Mouse (Mus musculus): ENCODE results near the gene Wbp1l. TPM values are rescaled to one million over a fixed set of nuclear protein-coding genes. Genes with fewer than 3 reads are reported as not detected.

Gene Wbp1l
- polyA plus RNA-seq, 1 experiment: 33.5 TPM

- no peak overlapping the region for H3ac ChIP-seq (ENCODE audit: control insufficient read depth, insufficient read length, low read depth)
- H3K4me3 ChIP-seq (ENCODE audit: insufficient read depth, poor library complexity, severe bottlenecking): no peak overlapping the region
- H3K79me2 ChIP-seq (ENCODE audit: control insufficient read depth, insufficient read depth): no peaks in the 10 kb centered on the region
- H3K27me3 ChIP-seq (ENCODE audit: control insufficient read depth, insufficient read depth, insufficient read length): no peaks in the 10 kb centered on the region
- no peaks in the 10 kb centered on the region for H3K36me3 ChIP-seq (ENCODE audit: control insufficient read depth, insufficient read depth)
- TF ChIP-seq CEBPB (IDR thresholded peaks at IDR 0.05; ENCODE audit: low read depth): no peak
- peak; percentile 84 for TF ChIP-seq CTCF (IDR thresholded peaks at IDR 0.05; ENCODE audit: control insufficient read depth, insufficient read depth, insufficient read length)
- H3K79me3 ChIP-seq (ENCODE audit: low read depth): no peaks in the 10 kb centered on the region
Observed at GRCm38 (mm10) chr19:46587823-46588508, 10.9 kb upstream of the Wbp1l start.

- Histone ChIP-seq H3K36me3 (ENCODE audit: control insufficient read depth, insufficient read depth) (no peaks in the 10 kb centered on the region), H3K4me3 (ENCODE audit: insufficient read depth, poor library complexity, severe bottlenecking) (no peak overlapping the region), H3K79me3 (ENCODE audit: low read depth) (no peaks in the 10 kb centered on the region), H3K27me3 (ENCODE audit: control insufficient read depth, insufficient read depth, insufficient read length) (no peaks in the 10 kb centered on the region), H3ac (ENCODE audit: control insufficient read depth, insufficient read length, low read depth) (no peak overlapping the region), H3K79me2 (ENCODE audit: control insufficient read depth, insufficient read depth) (no peaks in the 10 kb centered on the region)
- no peak for TF ChIP-seq USF1 (IDR thresholded peaks at IDR 0.05; ENCODE audit: low read depth)
- no peak for TF ChIP-seq CTCF (IDR thresholded peaks at IDR 0.05; ENCODE audit: control insufficient read depth, insufficient read depth, insufficient read length)
- TF ChIP-seq MYOG (IDR thresholded peaks at IDR 0.05; ENCODE audit: control insufficient read depth, extremely low read depth, insufficient read length): no peak
- no peak for TF ChIP-seq MAX (IDR thresholded peaks at IDR 0.05)
- no peak for TF ChIP-seq MYOD1 (IDR thresholded peaks at IDR 0.05; ENCODE audit: control insufficient read depth, insufficient read length, low read depth)
- TF ChIP-seq FOSL1 (IDR thresholded peaks at IDR 0.05; ENCODE audit: insufficient read depth, low read length, poor library complexity, severe bottlenecking): no peak
- TF ChIP-seq CEBPB (IDR thresholded peaks at IDR 0.05; ENCODE audit: low read depth): no peak
Observed at GRCm38 (mm10) chr19:46591575-46591974, 7.3 kb upstream of the Wbp1l start.

GRCm38 (mm10) chr19:46592751-46593439 is 6.0 kb upstream of the Wbp1l start:
- H3K36me3 ChIP-seq (ENCODE audit: control insufficient read depth, insufficient read depth): no peaks in the 10 kb centered on the region
- no peaks in the 10 kb centered on the region for H3K79me3 ChIP-seq (ENCODE audit: low read depth)
- no peaks in the 10 kb centered on the region for H3K27me3 ChIP-seq (ENCODE audit: control insufficient read depth, insufficient read depth, insufficient read length)
- no peak overlapping the region for H3K4me3 ChIP-seq (ENCODE audit: insufficient read depth, poor library complexity, severe bottlenecking)
- TF ChIP-seq MYOD1 (IDR thresholded peaks at IDR 0.05; ENCODE audit: control insufficient read depth, insufficient read length, low read depth) (no peak), CTCF (IDR thresholded peaks at IDR 0.05; ENCODE audit: control insufficient read depth, insufficient read depth, insufficient read length) (no peak), MAX (IDR thresholded peaks at IDR 0.05) (no peak), FOSL1 (IDR thresholded peaks at IDR 0.05; ENCODE audit: insufficient read depth, low read length, poor library complexity, severe bottlenecking) (no peak), CEBPB (IDR thresholded peaks at IDR 0.05; ENCODE audit: low read depth) (no peak), USF1 (IDR thresholded peaks at IDR 0.05; ENCODE audit: low read depth) (no peak), MYOG (IDR thresholded peaks at IDR 0.05; ENCODE audit: control insufficient read depth, extremely low read depth, insufficient read length) (no peak)
- no peak overlapping the region for H3ac ChIP-seq (ENCODE audit: control insufficient read depth, insufficient read length, low read depth)
- no peaks in the 10 kb centered on the region for H3K79me2 ChIP-seq (ENCODE audit: control insufficient read depth, insufficient read depth)

GRCm38 (mm10) chr19:46598187-46598586 is 697 bp upstream of the Wbp1l start:
- H3K4me3 ChIP-seq (ENCODE audit: insufficient read depth, poor library complexity, severe bottlenecking): no peak overlapping the region
- TF ChIP-seq MYOD1 (IDR thresholded peaks at IDR 0.05; ENCODE audit: control insufficient read depth, insufficient read length, low read depth) (no peak), CTCF (IDR thresholded peaks at IDR 0.05; ENCODE audit: control insufficient read depth, insufficient read depth, insufficient read length) (no peak), MAX (IDR thresholded peaks at IDR 0.05) (no peak), USF1 (IDR thresholded peaks at IDR 0.05; ENCODE audit: low read depth) (no peak), MYOG (IDR thresholded peaks at IDR 0.05; ENCODE audit: control insufficient read depth, extremely low read depth, insufficient read length) (no peak), FOSL1 (IDR thresholded peaks at IDR 0.05; ENCODE audit: insufficient read depth, low read length, poor library complexity, severe bottlenecking) (no peak), CEBPB (IDR thresholded peaks at IDR 0.05; ENCODE audit: low read depth) (no peak)
- no peaks in the 10 kb centered on the region for H3K36me3 ChIP-seq (ENCODE audit: control insufficient read depth, insufficient read depth)
- no peak overlapping the region for H3ac ChIP-seq (ENCODE audit: control insufficient read depth, insufficient read length, low read depth)
- peaks cover 35% of the 10 kb centered on the region for H3K79me3 ChIP-seq (ENCODE audit: low read depth)
- no peaks in the 10 kb centered on the region for H3K27me3 ChIP-seq (ENCODE audit: control insufficient read depth, insufficient read depth, insufficient read length)
- peaks cover 42% of the 10 kb centered on the region for H3K79me2 ChIP-seq (ENCODE audit: control insufficient read depth, insufficient read depth)

- Histone ChIP-seq H3K27me3 (ENCODE audit: control insufficient read depth, insufficient read depth, insufficient read length) (no peaks in the 10 kb centered on the region), H3ac (ENCODE audit: control insufficient read depth, insufficient read length, low read depth) (peak overlapping the region; percentile 84), H3K36me3 (ENCODE audit: control insufficient read depth, insufficient read depth) (no peaks in the 10 kb centered on the region), H3K79me2 (ENCODE audit: control insufficient read depth, insufficient read depth) (peaks cover 57% of the 10 kb centered on the region), H3K79me3 (ENCODE audit: low read depth) (peaks cover 47% of the 10 kb centered on the region), H3K4me3 (ENCODE audit: insufficient read depth, poor library complexity, severe bottlenecking) (peak overlapping the region; percentile 93)
- TF ChIP-seq FOSL1 (IDR thresholded peaks at IDR 0.05; ENCODE audit: insufficient read depth, low read length, poor library complexity, severe bottlenecking): no peak
- TF ChIP-seq CTCF (IDR thresholded peaks at IDR 0.05; ENCODE audit: control insufficient read depth, insufficient read depth, insufficient read length): no peak
- TF ChIP-seq MAX (IDR thresholded peaks at IDR 0.05): no peak
- TF ChIP-seq MYOG (IDR thresholded peaks at IDR 0.05; ENCODE audit: control insufficient read depth, extremely low read depth, insufficient read length): no peak
- no peak for TF ChIP-seq CEBPB (IDR thresholded peaks at IDR 0.05; ENCODE audit: low read depth)
- TF ChIP-seq USF1 (IDR thresholded peaks at IDR 0.05; ENCODE audit: low read depth): no peak
- no peak for TF ChIP-seq MYOD1 (IDR thresholded peaks at IDR 0.05; ENCODE audit: control insufficient read depth, insufficient read length, low read depth)
Observed at GRCm38 (mm10) chr19:46599375-46600256, 732 bp downstream of the Wbp1l start.

Measured in C2C12 (cell line).